Mouse (Mus musculus) cerebellum, adult 8-10 months (tissue): ENCODE data around the gene Dusp13.

Experiments used
- DNase-seq: peaks from one replicate; pipeline ENCODE4 v3.0.0; 2022

Dusp13 gene

DNA sequence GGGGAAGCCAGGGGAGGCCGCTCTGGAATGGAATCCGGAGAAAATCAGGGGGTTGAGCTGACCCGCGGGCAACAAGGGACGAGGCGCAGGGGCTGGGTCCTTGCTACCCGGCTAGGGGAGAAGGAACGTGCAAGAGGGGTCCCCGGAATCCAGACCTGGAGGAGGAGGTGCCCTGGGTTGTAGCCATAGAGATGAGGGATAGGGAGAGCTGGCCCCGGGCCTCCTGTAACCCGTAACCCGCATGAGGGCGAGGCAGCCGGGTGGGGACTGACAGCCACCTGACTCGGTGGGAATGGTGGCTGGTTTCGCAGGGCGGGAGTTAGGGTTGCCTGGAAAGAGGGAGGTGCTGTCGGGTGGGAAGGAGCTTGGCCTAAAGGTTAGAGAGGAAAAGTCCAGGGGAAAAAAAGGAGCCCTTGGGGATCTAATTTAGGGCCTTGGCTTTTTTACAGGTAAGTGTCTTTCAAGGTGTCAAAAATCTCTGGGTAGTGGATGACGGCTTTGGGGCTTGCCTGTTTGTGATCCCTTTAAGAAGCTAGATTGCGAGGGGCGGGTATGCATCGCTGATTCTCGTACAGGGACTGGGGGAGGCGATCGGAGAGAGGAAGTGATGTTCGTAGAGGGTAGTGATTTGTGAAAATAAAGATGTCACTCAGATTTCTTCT lies at the start of gene Dusp13:
TSS of gene Dusp13 (minus strand) at position 301 of the 662 bp plus-strand sequence.
- peak; percentile 67 for DNase-seq

DNA sequence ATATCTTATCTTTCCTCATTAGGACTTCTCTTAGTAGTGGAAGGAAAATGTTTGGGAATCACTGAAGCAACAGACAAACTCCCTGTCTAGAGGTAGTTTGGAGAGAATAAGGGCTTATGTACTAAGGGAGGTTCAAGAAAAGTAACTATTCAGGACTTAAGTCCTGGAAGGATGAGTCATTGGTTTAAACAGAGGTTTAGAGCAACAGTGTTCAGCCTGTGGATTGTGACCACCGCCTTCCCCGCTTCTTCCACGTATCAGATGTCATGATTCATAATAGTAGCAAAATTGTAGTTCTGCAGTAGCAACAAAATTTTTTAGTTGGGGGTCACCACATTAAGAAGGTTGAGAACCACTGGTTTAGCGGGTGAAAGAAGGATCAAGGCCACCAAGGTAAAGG lies 49.7 kb upstream of the Dusp13 start:
- no peak for DNase-seq

DNA sequence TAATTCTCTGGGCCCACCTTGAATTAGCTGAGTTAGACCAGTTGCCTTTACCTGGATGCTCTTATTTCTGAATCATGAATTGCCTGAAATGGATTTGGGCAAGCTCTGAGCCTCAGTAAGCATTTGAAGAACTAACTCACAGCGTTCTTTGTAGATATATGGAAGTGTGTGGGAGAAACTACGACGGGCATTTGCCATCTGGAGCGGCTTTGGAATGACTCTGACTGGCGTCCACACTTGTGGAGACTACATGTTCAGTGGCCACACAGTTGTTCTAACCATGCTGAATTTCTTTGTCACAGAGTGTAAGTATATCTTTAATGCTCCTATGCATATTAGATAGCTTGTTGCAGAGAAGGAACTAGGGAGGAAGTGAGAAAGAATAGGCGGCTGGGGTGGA lies 41.3 kb upstream of the Dusp13 start:
- no peak for DNase-seq

DNA sequence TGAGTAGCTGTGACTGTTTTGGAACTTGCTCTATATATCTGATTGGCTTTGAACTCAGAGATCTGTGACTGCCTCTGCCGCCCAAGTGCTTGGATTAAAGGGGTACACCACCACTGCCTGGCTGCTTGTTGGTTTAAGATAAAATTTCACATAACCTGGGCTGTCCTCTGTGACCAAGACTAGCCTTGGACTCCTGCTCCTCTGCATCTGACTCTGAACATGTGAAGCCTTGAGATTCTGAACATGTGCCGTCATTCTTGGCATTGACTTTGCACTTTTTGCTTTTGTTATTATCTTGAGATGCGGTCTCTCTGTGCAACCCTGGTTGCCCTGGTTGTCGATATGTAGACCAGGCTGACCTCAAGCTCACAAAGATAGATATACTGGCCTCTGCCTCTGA lies 40.7 kb upstream of the Dusp13 start:
- DNase-seq = no peak

DNA sequence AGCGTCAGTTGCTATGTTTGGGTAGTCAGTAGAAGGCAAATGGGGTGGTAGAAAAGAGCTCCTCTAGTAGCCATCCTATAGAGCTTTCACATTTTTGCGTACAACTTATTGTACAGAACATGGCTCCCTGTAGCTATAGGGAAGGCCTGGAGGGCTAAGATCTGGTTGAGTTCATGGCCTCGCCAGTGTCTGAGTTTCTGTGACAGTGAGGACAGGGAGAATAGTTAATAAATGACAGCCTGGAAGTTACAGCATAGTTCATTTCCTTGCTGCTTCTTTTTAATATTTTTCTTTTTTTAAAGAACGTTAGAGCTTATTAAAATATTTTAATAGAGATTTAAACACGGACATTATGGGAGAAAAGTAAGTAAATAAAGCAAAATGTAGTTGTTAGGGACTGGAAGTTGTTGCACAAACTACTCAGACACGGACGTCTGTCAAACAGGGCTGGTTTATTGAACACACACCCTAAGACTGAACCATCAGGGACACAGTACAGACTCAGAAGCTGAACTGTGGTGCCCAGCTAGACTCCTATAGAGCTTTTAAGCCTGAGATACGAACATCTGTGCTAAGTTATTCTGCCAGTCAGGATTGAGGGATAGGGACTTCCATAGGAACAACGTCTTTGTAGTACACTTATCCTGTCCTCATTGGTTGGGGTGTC lies 39.7 kb upstream of the Dusp13 start:
- DNase-seq = no peak

DNA sequence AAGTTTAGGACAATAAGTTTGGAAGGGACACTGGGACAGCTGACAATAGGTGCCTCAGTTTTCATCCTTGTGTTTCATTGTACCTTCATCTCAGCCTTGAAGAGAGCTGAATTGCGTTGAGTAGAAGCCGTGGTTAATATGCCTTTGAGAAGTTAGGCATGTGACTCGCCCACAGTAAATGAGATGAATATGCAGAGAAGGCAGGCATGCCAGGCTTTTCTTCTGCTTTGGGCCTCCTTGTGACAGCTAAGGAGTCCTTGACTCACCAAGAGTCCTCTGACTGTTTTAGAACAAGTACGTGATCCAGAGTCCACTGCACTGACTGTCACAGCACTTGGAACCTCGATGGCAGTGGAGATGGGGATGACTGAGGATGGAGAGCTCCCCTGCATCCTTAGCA lies 37.1 kb upstream of the Dusp13 start:
- no peak for DNase-seq

DNA sequence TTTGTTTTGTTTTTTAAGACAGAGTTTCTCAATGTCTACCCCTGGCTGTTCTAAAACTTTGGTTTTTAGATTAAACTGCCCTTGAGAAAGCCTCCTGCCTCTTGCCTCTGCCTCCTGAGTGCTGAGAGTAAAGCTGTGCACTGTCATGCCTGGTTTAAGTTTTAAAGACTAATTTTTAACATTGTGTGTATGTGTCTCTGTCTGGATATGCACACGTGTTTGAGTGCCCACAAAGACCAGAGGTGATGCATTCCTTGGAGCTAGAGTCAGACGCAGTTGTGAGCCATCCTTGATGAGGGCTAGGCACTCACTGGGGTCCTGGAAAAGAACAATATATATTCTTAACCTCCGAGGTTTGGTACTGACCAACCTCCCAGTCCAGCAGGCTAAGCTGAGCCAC lies 36.4 kb upstream of the Dusp13 start:
- DNase-seq = no peak

DNA sequence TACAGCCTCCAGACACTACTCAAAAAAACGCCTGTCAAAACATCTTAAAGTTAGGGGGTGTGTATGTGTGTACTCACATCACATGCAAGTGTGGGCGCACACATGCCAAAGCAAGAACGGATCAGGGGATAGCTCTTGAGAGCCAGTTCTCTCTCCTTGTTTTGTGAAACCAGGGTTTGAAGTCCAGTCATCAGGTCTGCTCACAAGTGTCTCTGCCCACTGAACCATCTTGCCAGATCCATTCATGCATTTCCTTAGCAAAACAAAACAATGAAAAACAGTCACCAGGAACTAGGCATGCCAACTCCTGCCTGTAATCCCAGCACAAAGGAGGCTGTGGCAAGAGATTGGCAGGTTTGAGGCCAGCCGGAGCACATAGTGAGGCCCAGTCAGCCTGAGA lies 35.5 kb upstream of the Dusp13 start:
- DNase-seq = no peak

DNA sequence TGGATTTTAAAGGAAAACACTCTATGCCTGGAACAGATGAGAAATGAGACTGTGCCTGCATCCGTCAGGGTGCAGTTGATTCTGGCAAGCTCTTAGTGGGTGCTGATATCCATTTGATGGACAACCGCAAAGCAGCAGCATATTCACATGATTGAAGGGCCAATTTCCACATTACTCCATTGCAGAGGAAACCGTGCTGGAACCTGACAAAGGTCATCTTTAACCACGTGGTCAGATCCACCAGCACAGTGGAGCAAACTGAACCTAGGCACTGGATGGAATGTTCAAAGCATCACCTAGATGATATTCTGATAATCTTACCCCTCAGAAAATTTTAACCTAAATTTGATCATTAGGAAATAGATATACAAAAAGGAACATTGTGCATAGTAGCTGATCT lies 25.2 kb upstream of the Dusp13 start:
- no peak for DNase-seq

DNA sequence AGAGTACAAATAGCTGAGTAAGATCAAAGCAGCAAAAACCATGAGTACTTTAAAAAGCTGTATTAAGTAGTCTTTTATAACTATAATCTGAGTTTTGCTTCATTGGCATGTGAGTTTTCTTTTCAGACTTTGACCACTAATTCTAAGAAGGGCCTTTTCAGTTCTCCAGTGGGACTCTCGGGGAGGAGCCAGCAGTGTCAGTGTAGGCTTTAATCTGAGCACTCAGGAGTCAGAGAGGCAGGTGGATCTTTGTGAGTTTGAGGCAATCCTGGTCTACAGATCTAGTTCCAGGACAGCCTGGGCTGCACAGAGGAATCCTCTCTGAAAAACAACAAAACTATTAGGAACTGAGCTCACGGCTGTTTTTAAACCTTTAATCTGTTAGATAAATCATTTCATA lies 23.0 kb upstream of the Dusp13 start:
- DNase-seq = no peak

DNA sequence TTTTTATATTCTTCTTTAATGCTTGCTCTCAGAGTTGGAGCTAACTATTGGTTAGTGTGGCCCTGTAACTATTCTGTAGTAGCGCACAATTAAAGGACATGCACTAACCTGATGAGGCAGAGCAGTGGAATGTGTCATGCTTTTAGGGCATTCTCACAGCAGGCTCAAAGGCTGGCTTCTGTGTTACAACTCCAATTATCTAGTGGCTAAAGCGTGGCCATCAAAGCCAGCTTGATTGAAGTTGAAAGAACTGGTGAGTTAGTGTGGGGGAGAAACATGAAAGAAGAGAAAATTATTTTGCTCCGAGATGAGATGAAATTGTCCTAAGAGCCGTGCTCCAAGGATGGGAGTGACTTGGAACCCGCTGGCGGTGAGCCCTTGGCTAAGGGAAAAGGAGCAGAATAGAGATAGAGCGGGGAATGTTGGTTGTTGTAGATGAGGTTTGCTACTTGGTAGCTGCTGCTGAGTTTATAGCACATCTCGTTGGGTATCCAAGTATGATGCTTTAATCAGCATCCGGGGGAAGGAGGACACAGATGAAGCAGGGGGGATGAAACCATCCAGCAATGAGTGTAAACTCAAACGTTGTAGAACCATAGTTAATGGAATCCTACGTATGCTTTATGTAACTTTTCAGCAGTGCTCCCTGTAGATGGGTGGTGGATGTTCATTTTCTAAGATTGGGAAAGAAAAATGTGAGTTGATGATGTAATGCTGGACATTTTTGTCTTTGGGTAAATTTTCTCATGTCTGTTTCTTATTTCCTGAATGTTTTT lies 21.7 kb upstream of the Dusp13 start:
- no peak for DNase-seq

DNA sequence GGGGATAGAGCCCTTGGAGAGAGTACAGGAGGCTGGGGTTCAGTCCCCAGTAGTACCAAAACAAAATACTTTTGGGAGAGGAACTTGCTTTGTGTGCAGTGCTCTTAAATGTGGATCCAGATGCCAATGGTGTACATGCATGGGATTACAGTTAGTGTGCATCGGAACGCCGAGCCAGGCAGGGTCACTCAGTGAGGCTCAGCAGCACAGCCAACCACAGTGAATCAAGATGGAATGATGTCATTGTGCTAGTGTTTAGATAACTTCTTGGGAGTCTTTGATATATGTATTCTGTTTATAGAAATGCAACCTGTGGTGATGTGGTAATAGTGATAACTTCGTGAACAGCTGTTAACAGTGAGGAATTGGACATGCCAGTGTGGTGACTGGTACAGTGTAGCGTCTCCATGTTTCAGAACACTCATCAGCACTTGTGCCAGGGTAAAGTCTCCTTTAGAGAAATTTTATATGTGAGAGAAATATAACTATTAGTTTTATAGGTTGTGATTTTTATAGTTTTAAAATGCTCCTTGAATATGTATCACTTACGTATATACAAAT lies 15.5 kb upstream of the Dusp13 start:
- no peak for DNase-seq

DNA sequence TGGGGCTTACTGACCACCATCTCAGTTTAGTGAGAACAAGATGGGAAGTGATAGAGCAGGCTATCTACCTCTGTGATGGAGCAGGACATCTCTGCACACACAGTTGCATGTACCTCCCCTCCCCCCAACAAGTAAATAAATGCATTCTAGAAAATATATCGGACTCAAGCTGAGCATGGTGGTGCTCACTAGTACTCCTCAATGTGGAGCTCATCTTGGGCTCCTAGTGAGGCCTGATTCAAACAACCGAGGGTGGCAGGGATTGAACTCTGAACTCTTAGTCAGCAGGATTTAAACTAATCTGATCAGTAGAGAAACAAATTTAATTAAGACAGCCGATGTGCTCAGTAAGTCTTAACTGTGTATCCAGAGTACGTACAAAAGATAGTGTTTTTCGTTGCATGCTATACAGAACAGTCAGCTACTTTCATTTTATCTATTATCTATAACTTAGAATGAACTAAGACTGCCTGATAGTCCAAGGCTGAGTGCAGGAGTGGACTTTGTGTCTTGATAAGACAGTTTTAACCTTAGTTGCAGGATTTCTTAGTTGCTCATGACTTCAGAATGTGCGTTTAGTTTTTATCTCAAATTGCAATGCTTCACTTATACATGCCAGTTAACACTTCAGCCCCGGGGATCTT lies 14.9 kb upstream of the Dusp13 start:
- DNase-seq = no peak

DNA sequence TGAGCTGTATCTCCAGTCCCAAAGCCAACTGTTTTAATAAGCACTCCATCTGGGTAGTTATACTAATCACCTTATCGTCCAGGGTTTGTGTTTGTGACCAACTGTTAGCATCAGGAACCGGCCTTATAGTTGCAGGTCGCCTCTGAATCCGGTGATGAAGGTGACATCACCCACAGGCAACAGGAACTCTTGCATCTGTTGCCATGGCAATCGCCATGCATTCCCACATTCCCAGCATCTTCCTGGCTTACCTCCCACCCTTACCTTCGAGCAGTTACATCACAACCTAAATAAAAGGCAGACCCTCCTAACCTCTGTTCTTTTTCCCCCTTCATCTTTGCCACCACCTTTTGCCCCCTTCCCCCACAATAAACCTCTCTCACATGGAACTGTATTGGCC lies 13.7 kb upstream of the Dusp13 start:
- no peak for DNase-seq

DNA sequence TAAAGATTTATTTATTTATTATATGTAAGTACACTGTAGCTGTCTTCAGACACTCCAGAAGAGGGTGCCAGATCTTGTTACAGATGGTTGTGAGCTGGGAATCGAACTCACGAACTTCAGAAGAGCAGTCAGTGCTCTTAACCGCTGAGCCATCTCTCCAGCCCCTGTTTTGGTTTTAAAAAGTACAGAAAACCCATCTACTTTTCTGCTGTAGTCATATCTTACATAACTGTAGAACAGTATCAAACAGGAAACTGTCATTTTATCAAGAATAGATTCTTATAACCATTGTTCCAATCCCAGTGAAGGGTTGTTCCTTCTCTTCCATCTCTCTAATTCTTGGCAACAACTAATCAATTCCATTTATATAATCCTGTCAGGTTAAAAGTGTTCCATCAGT lies 12.8 kb upstream of the Dusp13 start:
- no peak for DNase-seq

DNA sequence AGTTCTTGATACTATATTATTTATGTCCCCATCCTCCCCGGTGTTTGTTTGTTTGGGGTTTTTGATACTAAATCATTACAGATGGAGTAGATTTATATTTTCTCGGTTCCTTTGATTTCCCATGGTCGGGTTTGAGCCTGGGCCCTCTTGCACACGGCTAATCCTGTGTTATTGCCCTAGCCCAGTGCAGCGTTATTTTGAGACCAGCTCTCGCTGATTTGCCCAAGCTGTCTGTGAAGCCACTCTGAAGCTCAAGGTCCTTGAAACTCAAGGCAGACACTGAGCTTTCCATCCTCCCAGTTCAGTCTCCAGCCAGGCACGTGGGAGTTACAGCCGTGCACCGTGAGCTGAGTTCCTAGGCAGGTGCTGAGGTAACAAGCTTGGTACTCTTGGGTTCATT lies 10.6 kb upstream of the Dusp13 start:
- DNase-seq = no peak

DNA sequence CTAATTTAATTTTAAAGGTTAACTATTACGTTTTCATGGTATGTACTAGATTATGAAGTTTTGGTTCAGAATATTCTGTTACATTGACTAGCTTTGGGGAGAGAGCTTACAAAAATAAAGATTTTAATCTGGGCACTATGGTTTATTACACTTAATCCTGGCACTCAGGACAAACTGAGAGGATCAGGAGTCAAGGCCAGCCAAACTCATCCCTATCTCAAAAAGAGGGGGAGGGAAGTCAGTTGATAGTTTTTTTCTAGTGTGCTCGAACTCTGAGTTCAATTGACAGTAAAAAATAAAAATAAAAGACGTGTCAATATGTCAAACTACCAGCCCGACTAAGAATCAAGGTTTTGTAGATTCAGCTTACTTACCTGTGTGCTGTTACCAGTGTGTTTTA lies 2.4 kb upstream of the Dusp13 start:
- DNase-seq = no peak

DNA sequence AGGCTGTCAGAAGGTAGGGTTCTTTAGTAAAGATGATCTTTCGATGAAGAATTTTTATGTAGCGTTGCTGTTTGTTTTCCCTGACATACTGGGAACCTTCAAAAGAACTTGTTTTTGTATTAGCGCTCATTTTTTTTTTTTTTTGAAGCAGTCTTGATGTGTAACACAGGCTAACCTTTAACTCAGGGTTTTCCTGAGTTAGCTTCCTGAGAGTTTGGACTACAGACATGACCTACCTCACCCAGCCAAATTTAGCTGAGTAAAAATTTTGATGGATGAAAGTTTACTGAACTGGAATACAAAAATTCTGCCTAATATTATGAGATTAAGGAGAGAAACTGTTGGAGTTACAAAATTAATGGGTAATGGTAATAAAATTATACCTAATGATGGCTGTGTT lies 1.4 kb upstream of the Dusp13 start:
- DNase-seq = no peak

DNA sequence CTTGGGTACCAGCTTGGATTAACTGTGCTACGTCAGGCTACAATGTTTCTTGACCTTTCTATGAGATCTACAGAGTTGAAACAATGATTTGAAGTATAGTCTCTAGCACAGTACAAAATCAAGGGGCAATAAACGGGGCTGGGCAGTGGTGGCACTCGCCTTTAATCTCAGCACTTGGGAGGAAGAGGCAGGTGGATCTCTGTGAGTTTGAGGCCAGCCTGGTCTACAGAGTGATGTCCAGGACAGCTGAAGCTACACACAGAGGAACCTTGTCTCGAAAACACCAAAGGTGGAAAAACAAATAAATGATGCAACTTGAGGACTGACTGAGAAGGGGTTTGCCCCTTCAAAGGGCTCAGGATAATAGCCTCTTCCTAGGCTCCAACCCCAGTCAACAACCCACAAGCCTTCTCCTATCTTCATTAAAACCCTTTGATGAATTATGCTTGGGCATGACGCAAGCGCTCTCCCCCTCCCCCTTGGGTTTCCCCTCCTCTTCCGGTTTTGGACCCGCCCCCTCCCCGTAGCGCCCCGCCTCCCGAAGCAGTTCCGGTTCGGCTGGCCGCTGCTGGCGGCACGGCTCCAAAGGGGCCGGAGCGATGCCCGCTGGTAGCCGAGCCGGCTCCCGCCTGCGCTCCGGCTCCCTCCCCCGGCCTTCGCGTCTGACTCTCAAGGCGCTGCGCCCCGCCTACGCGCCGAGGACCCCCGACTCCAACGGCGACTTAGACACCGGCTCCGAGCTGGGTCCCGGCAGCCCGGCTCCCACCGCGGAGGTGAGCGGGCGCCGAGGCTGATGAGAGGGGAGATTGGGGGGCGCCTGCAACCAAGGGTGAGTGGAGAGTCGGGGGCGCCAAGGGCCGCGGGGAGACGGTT lies 737 bp downstream of the Dusp13 start, which contains the start of gene Samd8:
TSS of gene Samd8 (plus strand) at position 524 of the 873 bp plus-strand sequence.
- peak; percentile 86 for DNase-seq

DNA sequence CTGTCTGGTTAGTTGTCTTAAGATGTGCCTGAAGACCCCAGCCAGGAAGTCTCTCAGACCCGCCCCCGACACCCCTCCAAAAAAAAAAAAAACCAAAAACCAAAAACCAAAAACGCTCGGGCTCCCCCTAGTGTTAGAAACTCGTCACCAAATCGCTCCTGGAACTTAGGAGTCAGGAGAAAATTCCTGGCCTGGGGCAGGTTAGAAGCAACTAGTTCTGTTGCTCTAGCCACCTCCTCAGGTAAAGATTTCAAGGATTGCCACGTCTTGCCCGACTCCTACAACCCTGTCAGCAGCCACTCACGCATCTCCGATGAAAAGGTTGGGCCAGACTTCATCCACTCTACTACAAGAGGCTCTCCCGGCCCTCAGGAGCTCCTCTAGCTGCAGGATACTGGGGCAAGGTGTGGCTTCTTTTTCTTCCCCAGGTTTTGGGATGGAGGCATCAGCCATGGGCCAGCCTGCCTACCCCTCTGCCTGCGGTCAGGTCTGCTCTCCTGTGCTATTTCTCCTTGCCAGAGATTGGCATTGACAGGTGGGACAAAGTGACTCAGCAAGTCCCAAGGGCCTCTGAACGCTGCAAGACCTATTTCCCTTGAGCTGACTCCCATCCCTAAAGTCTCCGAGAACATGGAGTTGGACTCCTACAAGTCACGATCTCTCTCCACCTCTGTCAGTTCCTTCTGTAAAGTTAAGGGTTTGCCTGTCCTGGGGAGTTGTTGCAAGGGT lies 2.7 kb downstream of the Dusp13 start:
- DNase-seq = peak; percentile 56

DNA sequence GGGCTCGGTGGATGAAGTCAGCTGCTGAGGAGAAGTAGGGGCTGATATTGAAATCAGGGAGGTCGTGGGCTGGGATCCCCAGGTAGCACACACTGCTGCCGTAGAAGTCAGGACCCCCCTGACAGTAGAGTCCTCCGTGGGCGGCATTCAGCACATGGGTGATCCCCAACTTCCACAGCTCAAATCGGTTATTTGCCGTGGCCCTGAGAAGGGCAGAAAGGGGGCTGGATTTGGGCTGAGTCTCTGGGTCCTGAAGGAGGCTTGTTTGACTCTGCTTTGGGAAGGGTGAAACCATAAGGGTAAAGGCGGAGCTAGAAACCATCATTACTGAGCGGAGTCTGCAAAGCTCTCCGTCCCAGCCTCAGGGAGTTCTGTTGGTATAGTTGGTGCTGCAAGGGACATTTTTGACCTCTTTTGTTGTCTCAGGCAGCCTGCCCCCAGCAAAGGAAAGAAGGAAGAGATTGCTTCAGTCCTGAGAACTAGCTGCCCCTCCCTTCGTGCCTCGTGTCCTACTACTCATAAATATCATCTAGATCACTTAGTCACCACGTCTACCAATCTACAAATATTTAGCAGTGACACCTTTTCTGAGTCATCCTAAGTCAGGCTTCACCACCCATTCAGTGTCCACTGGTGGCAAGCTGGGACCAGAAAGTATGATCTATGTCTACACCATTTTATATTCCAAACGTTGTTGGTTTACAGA lies 3.4 kb downstream of the Dusp13 start:
- no peak for DNase-seq
